Mouse (Mus musculus) neural tube, embryonic 15.5 days (tissue): ENCODE results near the gene Lce1b. TPM values are rescaled to one million over a fixed set of nuclear protein-coding genes. Genes with fewer than 3 reads are reported as not detected.
"Not testable (repeated sequence)": the region's sequence is repeated elsewhere in the genome, so short reads cannot be mapped to it uniquely, and the experiment has no call there.

Source experiments
- ATAC-seq: fragments of 200-750 bp; cut with Nextera tagmentation; 2 replicates; pipeline ENCODE4 v1.8.0; 2017; ENCODE audit warnings: mild to moderate bottlenecking, moderate TSS enrichment, moderate library complexity; ENCODE audit not compliant: low FRiP score
- H3K27ac ChIP-seq: fragments of 300-500 bp; sonication (generic); replicated peaks from 2 replicates; pipeline ENCODE4 v1.5.1; 2015; ENCODE audit warnings: mild to moderate bottlenecking, inconsistent platforms
- H3K27me3 ChIP-seq: fragments of 300-500 bp; sonication (generic); replicated peaks from 2 replicates; pipeline ENCODE4 v1.6.1; 2015; ENCODE audit warnings: inconsistent platforms
- H3K36me3 ChIP-seq: fragments of 300-500 bp; sonication (generic); 2 replicates; pipeline ENCODE4 v1.6.1; 2015; ENCODE audit warnings: inconsistent platforms
- H3K4me1 ChIP-seq: fragments of 300-500 bp; sonication (generic); 2 replicates; pipeline ENCODE4 v1.6.1; 2015; ENCODE audit warnings: inconsistent platforms
- H3K4me2 ChIP-seq: fragments of 300-500 bp; sonication (generic); 2 replicates; pipeline ENCODE4 v1.6.1; 2015; ENCODE audit warnings: inconsistent platforms, mild to moderate bottlenecking, moderate library complexity
- H3K4me3 ChIP-seq: fragments of 300-500 bp; sonication (generic); replicated peaks from 2 replicates; pipeline ENCODE4 v1.5.1; 2015; ENCODE audit warnings: mild to moderate bottlenecking, inconsistent platforms
- H3K9ac ChIP-seq: fragments of 300-500 bp; sonication (generic); replicated peaks from 2 replicates; pipeline ENCODE4 v1.6.1; 2015; ENCODE audit warnings: mild to moderate bottlenecking, inconsistent platforms
- H3K9me3 ChIP-seq: fragments of 300-500 bp; sonication (generic); replicated peaks from 2 replicates; pipeline ENCODE4 v1.6.1; 2016; ENCODE audit warnings: inconsistent platforms
- WGBS: fragments of 180-500 bp; shearing (Covaris S2); methylation state at CpG from one replicate; pipeline ENCODE4 v1.1.7; 2015; ENCODE audit warnings: mixed read lengths; 5-methylcytosine and 5-hydroxymethylcytosine counted together
- polyA plus RNA-seq: library from polyadenylated mRNA; unstranded; fragments of >200 nt; fragmentation: Nextera tagmentation; extraction: Ambion mirVana; gene quantifications from 2 replicates; pipeline ENCODE4 v1.2.1, GENCODE M21; 2015

Lce1b gene
- not detected in 2 replicates for polyA plus RNA-seq

DNA sequence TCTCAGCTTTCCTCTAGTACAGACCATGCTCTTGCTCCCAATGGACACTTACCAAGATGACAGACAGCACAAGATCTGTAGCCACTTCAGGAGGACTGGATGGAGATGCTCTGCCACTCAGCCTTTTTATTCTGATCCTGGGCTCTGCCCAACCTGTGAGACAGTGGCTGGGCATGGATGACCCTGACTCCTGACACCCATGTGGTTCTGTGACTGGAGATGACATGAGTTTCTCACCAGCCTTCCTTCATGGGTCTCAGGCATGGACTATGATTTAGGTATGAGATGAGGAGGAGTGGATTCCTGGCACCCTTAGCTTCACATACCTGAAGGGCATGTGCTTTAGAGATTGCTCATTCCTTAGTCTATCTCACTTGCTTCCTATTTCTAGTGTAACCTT lies at the start of gene Lce1b:
Lce1b (minus strand) TSS at position 101 of the 400 bp plus-strand sequence.
- Histone ChIP-seq H3K9ac (no peak within 1 kb of the TSS), H3K4me1 (no peaks in the 10 kb centered on the region), H3K4me2 (no peak within 1 kb of the TSS), H3K27ac (no peak within 1 kb of the TSS), H3K27me3 (no peaks in the 10 kb centered on the region), H3K9me3 (no peaks in the 10 kb centered on the region), H3K4me3 (no peak within 1 kb of the TSS), H3K36me3 (no peaks in the 10 kb centered on the region)
- ATAC-seq = no peak

- Histone ChIP-seq H3K4me1 (no peaks in the 10 kb centered on the region), H3K4me2 (no peak overlapping the region), H3K4me3 (no peak overlapping the region), H3K27ac (no peak overlapping the region), H3K36me3 (no peaks in the 10 kb centered on the region), H3K9me3 (no peaks in the 10 kb centered on the region), H3K27me3 (no peaks in the 10 kb centered on the region), H3K9ac (no peak overlapping the region)
- no peak for ATAC-seq
- WGBS = 7% methylated on average over 1 of the region's 1 CpGs
These were observed 37.9 kb upstream of the Lce1b start for GRCm38 (mm10) chr3:92694613-92695012.

GRCm38 (mm10) chr3:92691688-92692087 lies 35.0 kb upstream of the Lce1b start:
- Histone ChIP-seq H3K27me3 (no peaks in the 10 kb centered on the region), H3K27ac (no peak overlapping the region), H3K9ac (no peak overlapping the region), H3K36me3 (no peaks in the 10 kb centered on the region), H3K4me3 (no peak overlapping the region), H3K4me1 (no peaks in the 10 kb centered on the region), H3K4me2 (no peak overlapping the region), H3K9me3 (no peaks in the 10 kb centered on the region)
- ATAC-seq = no peak

GRCm38 (mm10) chr3:92689154-92689553 lies 32.4 kb upstream of the Lce1b start:
- H3K36me3 ChIP-seq, H3K9ac ChIP-seq, H3K4me1 ChIP-seq, H3K4me3 ChIP-seq, H3K27ac ChIP-seq, H3K27me3 ChIP-seq, H3K9me3 ChIP-seq, H3K4me2 ChIP-seq, ATAC-seq: not testable (repeated sequence)
- 83% methylated on average over 16 of the region's 16 CpGs for WGBS

- H3K4me1 ChIP-seq = no peaks in the 10 kb centered on the region
- H3K9ac ChIP-seq = no peak within 1 kb of the TSS
- no peak within 1 kb of the TSS for H3K4me2 ChIP-seq
- H3K27ac ChIP-seq = no peak within 1 kb of the TSS
- no peaks in the 10 kb centered on the region for H3K27me3 ChIP-seq
- WGBS = 73% methylated on average over 2 of the region's 2 CpGs
- no peak within 1 kb of the TSS for H3K4me3 ChIP-seq
- H3K36me3 ChIP-seq = no peaks in the 10 kb centered on the region
- H3K9me3 ChIP-seq = no peaks in the 10 kb centered on the region
- no peak for ATAC-seq
These were observed 30.4 kb upstream of the Lce1b start, which contains the start of gene Lce1d for GRCm38 (mm10) chr3:92687110-92687509. Lce1d (minus strand) TSS chr3:92687210.

DNA sequence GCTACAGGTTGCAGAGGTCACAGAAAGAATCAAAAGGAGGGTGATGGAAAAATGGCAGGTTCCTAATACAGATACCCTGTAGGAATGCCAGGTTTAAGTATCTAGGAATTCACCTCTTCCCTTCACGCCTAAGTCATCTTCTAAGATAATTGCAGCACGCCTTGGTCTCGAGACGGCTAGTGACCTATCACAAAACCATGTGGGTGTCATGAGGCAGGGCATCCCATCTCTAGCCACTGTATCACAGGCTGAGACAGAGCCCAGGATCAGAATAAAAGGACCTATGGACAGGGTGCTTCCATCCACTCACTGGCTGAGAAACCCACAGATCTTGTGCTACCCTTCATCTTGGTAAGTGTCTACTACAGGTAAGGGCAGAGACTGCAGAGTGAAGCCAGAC lies 22.2 kb upstream of the Lce1b start, which contains the start of gene Lce1c:
Lce1c (plus strand) TSS at position 301 of the 400 bp plus-strand sequence.
- Histone ChIP-seq H3K4me1 (no peaks in the 10 kb centered on the region), H3K36me3 (no peaks in the 10 kb centered on the region), H3K4me2 (no peak within 1 kb of the TSS), H3K27me3 (no peaks in the 10 kb centered on the region), H3K4me3 (no peak within 1 kb of the TSS), H3K27ac (no peak within 1 kb of the TSS), H3K9ac (no peak within 1 kb of the TSS), H3K9me3 (no peaks in the 10 kb centered on the region)
- 93% methylated on average over 4 of the region's 4 CpGs for WGBS
- ATAC-seq = no peak

DNA sequence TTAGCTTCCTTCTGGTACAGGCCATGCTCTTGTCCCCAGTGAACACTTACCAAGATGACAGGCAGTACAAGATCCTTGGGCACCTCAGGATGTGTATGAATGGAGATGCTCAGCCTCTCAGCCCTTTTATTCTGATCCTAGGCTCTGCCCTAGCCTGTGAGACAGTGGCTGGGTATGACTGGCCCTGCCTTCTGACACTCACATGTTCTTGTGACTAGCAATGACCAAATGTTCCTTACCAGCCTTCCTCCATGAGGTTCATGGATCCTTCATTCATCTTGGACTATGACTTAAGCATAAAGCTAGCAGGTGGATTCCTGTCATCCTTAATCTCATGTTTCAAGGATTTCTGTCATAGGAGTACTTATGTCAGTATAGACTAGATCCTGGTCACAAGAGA lies 13.5 kb upstream of the Lce1b start, which contains the start of gene Lce1a2:
Lce1a2 (minus strand) TSS at position 101 of the 400 bp plus-strand sequence.
- Histone ChIP-seq H3K4me2 (no peak within 1 kb of the TSS), H3K9me3 (no peaks in the 10 kb centered on the region), H3K9ac (no peak within 1 kb of the TSS), H3K4me3 (no peak within 1 kb of the TSS), H3K27me3 (no peaks in the 10 kb centered on the region), H3K27ac (no peak within 1 kb of the TSS), H3K36me3 (no peaks in the 10 kb centered on the region), H3K4me1 (no peaks in the 10 kb centered on the region)
- no peak for ATAC-seq

DNA sequence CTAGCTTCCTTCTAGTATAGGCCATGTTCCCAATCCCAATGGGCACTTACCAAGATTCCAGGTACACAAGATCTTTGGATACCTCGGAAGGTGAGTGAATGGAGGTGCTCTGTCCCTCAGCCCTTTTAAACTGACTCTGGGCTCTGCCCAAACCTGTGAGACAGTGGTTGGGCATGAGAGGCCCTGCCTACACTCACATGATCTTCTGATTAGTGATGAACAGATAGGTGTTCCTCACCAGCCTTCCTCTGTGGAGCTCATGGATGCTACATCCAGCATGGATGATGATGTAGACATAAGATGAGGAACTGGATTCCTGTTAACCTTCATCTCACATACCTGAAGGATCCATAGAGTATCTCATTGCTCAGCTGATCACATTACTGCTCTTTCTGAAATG lies 8.5 kb downstream of the Lce1b start, which contains the start of gene Lce1a1:
Lce1a1 (minus strand) TSS at position 101 of the 400 bp plus-strand sequence.
- Histone ChIP-seq H3K9ac (no peak within 1 kb of the TSS), H3K27ac (no peak within 1 kb of the TSS), H3K4me2 (no peak within 1 kb of the TSS), H3K4me1 (no peaks in the 10 kb centered on the region), H3K9me3 (no peaks in the 10 kb centered on the region), H3K27me3 (no peaks in the 10 kb centered on the region), H3K4me3 (no peak within 1 kb of the TSS), H3K36me3 (no peaks in the 10 kb centered on the region)
- ATAC-seq = no peak
- 93% methylated on average over 1 of the region's 1 CpGs for WGBS

GRCm38 (mm10) chr3:92639854-92640253 lies 16.9 kb downstream of the Lce1b start:
- Histone ChIP-seq H3K9me3 (no peaks in the 10 kb centered on the region), H3K4me3 (no peak overlapping the region), H3K4me1 (no peaks in the 10 kb centered on the region), H3K4me2 (no peak overlapping the region), H3K9ac (no peak overlapping the region), H3K36me3 (no peaks in the 10 kb centered on the region), H3K27me3 (no peaks in the 10 kb centered on the region), H3K27ac (no peak overlapping the region)
- no peak for ATAC-seq
- 91% methylated on average over 15 of the region's 15 CpGs for WGBS

GRCm38 (mm10) chr3:92638653-92638991 lies 18.1 kb downstream of the Lce1b start:
- Histone ChIP-seq H3K4me2 (no peak overlapping the region), H3K4me3 (no peak overlapping the region), H3K36me3 (no peaks in the 10 kb centered on the region), H3K4me1 (no peaks in the 10 kb centered on the region), H3K27ac (no peak overlapping the region), H3K9ac (no peak overlapping the region), H3K27me3 (no peaks in the 10 kb centered on the region), H3K9me3 (no peaks in the 10 kb centered on the region)
- no peak for ATAC-seq
- 77% methylated on average over 3 of the region's 3 CpGs for WGBS

DNA sequence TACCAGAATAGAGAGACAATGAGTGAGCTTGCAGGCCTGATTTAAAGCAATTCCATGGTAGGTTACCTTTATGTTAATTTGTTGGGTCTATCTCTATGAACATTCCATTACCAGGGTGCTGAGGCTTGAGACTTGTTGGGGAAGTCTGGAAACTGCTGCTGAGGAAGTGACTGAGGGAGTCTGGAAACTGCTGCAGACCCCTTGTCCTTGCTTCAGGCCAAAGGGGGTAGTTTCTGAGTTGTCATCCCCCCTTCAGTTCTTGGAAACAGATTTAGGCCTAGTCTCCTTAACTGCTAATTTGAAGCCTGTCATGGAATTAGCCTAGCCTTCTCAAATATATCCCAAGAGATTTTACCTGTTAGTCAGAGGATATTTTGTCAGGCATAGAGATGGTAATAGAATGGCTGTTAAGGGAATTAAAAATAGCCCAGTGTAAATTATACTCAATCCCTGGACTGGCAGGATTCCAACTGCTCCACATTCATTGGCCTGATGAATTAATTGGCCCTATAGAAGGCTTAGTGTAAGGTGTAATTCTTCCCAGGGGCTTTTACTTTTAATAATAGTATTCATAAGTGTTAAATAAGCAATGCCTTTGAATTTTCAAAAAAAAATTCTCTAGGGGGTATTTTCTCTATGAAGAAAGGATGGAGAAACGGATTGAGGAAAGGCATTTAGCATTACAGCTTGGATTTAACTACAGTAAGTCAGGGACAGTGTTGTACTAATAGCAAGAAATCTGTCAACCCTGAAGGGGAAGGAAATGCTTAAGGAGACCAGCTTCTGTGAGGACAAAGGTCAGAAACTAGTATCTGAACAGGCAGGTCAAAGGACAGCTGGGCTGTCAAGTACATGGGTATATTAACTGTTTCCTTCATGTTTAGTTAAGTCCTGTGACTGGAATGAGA lies 18.7 kb downstream of the Lce1b start:
- WGBS = 20% methylated on average over 1 of the region's 1 CpGs
- Histone ChIP-seq H3K27me3 (no peaks in the 10 kb centered on the region), H3K4me1 (no peaks in the 10 kb centered on the region), H3K36me3 (no peaks in the 10 kb centered on the region), H3K9ac (no peak overlapping the region), H3K27ac (no peak overlapping the region), H3K4me3 (no peak overlapping the region), H3K4me2 (no peak overlapping the region), H3K9me3 (no peaks in the 10 kb centered on the region)
- ATAC-seq = peak; percentile 69

DNA sequence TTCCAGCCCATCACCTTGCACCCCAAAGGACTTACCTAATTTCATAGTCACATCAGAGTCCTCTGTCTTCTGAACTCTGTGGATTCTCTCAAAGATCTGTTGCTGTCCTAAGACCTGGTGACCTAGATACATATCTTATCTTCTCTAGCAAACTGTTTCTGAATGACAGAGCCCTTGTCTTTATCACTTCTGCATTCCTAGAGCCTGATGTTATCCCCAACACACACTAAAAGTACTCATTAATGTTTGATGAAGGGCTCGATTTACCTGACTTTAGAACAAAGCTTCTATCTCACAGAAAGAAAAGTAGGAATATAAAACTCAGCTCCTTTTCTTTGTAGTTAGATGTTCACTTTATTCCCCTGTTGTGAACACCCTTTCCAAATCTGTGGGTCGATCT lies 35.2 kb downstream of the Lce1b start, which contains the start of gene Lce6a:
Lce6a (minus strand) TSS at position 101 of the 400 bp plus-strand sequence.
- ATAC-seq = no peak
- H3K9me3 ChIP-seq = no peaks in the 10 kb centered on the region
- no peak within 1 kb of the TSS for H3K9ac ChIP-seq
- 82% methylated on average over 2 of the region's 2 CpGs for WGBS
- no peaks in the 10 kb centered on the region for H3K27me3 ChIP-seq
- H3K27ac ChIP-seq = no peak within 1 kb of the TSS
- H3K4me3 ChIP-seq = no peak within 1 kb of the TSS
- no peaks in the 10 kb centered on the region for H3K4me1 ChIP-seq
- H3K4me2 ChIP-seq = no peak within 1 kb of the TSS
- no peaks in the 10 kb centered on the region for H3K36me3 ChIP-seq
